Mouse (Mus musculus) limb, embryonic 15.5 days (tissue): ENCODE data around the gene Hccs. TPM values are rescaled to one million over a fixed set of nuclear protein-coding genes. Genes with fewer than 3 reads are reported as not detected.
A peak's percentile ranks its signal among the peaks of the same experiment; 100 is the strongest.
"Not testable (repeated sequence)": the region's sequence is repeated elsewhere in the genome, so short reads cannot be mapped to it uniquely, and the experiment has no call there.

Source experiments
- ATAC-seq: fragments of 200-750 bp; cut with Nextera tagmentation; 2 replicates; pipeline ENCODE4 v1.8.0; 2017; ENCODE audit warnings: low read depth, moderate TSS enrichment; ENCODE audit not compliant: insufficient number of reproducible peaks, low FRiP score, low TSS enrichment
- H3K27ac ChIP-seq: fragments of 300-500 bp; sonication (generic); 2 replicates; pipeline ENCODE4 v1.5.1; 2015; ENCODE audit warnings: moderate library complexity, mild to moderate bottlenecking, inconsistent platforms
- H3K27me3 ChIP-seq: fragments of 300-500 bp; sonication (generic); 2 replicates; pipeline ENCODE4 v1.6.1; 2015; ENCODE audit warnings: inconsistent platforms
- H3K36me3 ChIP-seq: fragments of 300-500 bp; sonication (generic); 2 replicates; pipeline ENCODE4 v1.6.1; 2015; ENCODE audit warnings: inconsistent platforms
- H3K4me1 ChIP-seq: fragments of 300-500 bp; sonication (generic); 2 replicates; pipeline ENCODE4 v1.6.1; 2015; ENCODE audit warnings: inconsistent platforms
- H3K4me2 ChIP-seq: fragments of 300-500 bp; sonication (generic); 2 replicates; pipeline ENCODE4 v1.6.1; 2015; ENCODE audit warnings: mild to moderate bottlenecking, inconsistent platforms
- H3K4me3 ChIP-seq: fragments of 300-500 bp; sonication (generic); 2 replicates; pipeline ENCODE4 v1.5.1; 2015; ENCODE audit warnings: mild to moderate bottlenecking, inconsistent platforms
- H3K9ac ChIP-seq: fragments of 300-500 bp; sonication (generic); 2 replicates; pipeline ENCODE4 v1.6.1; 2015; ENCODE audit warnings: inconsistent platforms
- H3K9me3 ChIP-seq: fragments of 300-500 bp; sonication (generic); 2 replicates; pipeline ENCODE4 v1.6.1; 2016; ENCODE audit warnings: inconsistent platforms
- WGBS: fragments of 180-500 bp; shearing (Covaris S2); methylation state at CpG from one replicate; pipeline ENCODE4 v1.1.7; 2015; 5-methylcytosine and 5-hydroxymethylcytosine counted together
- polyA plus RNA-seq: library from polyadenylated mRNA; unstranded; fragments of >200 nt; fragmentation: Nextera tagmentation; extraction: Ambion mirVana; gene quantifications from 2 replicates; pipeline ENCODE4 v1.2.1, GENCODE M21; 2015

Gene Hccs
- 29.7 and 30.3 TPM in 2 replicates for polyA plus RNA-seq

- peak; percentile 99 for ATAC-seq
- Histone ChIP-seq H3K27ac (peak within 1 kb of the TSS; percentile 87), H3K4me1 (no peaks in the 10 kb centered on the region), H3K36me3 (no peaks in the 10 kb centered on the region), H3K27me3 (no peaks in the 10 kb centered on the region), H3K9ac (peak within 1 kb of the TSS; percentile 51), H3K4me2 (peak within 1 kb of the TSS; percentile 45), H3K4me3 (peak within 1 kb of the TSS; percentile 59), H3K9me3 (no peaks in the 10 kb centered on the region)
- WGBS: 30% methylated on average over 94 of the region's 97 CpGs
These were observed at the start of gene Hccs for GRCm38 (mm10) chrX:169319945-169320667. Gene Hccs, minus strand, starts transcription at chrX:169320372.

DNA sequence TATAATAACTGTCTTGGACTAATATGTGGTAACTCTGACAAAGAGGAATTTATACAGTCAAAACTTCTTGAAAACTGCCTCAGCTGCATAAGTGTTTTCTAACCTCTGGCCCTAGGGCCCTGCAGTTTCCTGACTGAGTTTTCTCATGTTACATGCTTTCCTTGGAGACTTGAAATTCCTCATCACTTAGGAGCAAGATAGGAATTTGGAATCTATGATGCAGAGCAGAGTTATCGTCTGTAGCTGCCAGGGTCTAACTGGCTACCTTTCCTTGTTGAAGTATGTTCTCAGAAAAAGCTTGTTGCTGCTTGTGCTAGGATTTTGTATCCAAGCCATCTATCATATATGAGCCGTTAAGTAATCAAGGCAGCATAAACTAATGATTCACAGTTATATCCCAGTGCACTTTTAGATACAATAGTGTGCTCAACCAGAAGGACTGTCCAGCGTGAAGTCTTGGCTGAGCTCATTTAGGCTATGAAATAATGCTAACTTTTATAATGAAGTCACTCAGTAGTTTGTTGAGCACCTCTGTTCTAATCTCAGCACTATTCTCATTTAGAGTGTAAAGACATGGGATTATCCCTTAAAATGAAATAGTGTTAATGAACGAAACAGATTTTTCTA, 37.1 kb upstream of the Hccs start:
- Histone ChIP-seq H3K4me1 (no peaks in the 10 kb centered on the region), H3K9me3 (no peaks in the 10 kb centered on the region), H3K9ac (no peak overlapping the region), H3K4me3 (no peak overlapping the region), H3K27me3 (no peaks in the 10 kb centered on the region; the same call in 1 of the 2 replicates), H3K36me3 (no peaks in the 10 kb centered on the region), H3K27ac (no peak overlapping the region), H3K4me2 (no peak overlapping the region)
- WGBS: 73% methylated on average over 4 of the region's 4 CpGs
- no peak for ATAC-seq

GRCm38 (mm10) chrX:169338213-169338612, 18.0 kb upstream of the Hccs start:
- no peaks in the 10 kb centered on the region for H3K36me3 ChIP-seq
- H3K27ac ChIP-seq: no peak overlapping the region
- H3K9ac ChIP-seq: no peak overlapping the region
- H3K4me2 ChIP-seq: no peak overlapping the region
- H3K27me3 ChIP-seq: no peaks in the 10 kb centered on the region
- H3K9me3 ChIP-seq: no peaks in the 10 kb centered on the region
- no peak overlapping the region for H3K4me3 ChIP-seq
- no peaks in the 10 kb centered on the region for H3K4me1 ChIP-seq
- ATAC-seq: no peak
- 57% methylated on average over 3 of the region's 3 CpGs for WGBS

GRCm38 (mm10) chrX:169337559-169337958, 17.4 kb upstream of the Hccs start:
- no peaks in the 10 kb centered on the region for H3K4me1 ChIP-seq
- H3K4me3 ChIP-seq: no peak overlapping the region
- no peaks in the 10 kb centered on the region for H3K36me3 ChIP-seq
- no peaks in the 10 kb centered on the region for H3K27me3 ChIP-seq
- no peak overlapping the region for H3K27ac ChIP-seq
- no peak overlapping the region for H3K4me2 ChIP-seq
- no peak overlapping the region for H3K9ac ChIP-seq
- H3K9me3 ChIP-seq: no peaks in the 10 kb centered on the region
- ATAC-seq: no peak

DNA sequence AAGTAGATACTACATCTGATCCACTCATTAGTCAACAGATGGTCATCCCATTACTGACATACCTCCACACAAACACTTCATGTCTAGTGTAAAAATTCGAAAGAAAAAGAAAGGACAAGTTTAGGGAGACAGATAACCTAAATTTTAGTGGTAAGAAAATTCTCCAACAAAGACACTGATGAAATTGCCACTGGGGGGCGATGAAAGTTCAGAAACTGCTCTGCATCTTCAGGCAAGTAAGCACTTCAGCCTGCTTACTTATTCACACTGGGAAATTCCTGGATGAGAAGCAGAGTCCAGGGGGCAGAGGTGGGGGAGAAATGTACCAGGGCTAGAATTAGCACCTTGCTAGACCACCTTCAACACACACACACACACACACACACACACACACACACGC, 12.1 kb upstream of the Hccs start:
- WGBS: 32% methylated on average over 3 of the region's 3 CpGs
- H3K27me3 ChIP-seq: no peaks in the 10 kb centered on the region

GRCm38 (mm10) chrX:169325929-169326595, 5.9 kb upstream of the Hccs start:
- no peak overlapping the region for H3K9ac ChIP-seq
- ATAC-seq: no peak
- H3K4me3 ChIP-seq: no peak overlapping the region
- H3K4me2 ChIP-seq: no peak overlapping the region
- H3K9me3 ChIP-seq: no peaks in the 10 kb centered on the region
- WGBS: 71% methylated on average over 3 of the region's 3 CpGs
- H3K27ac ChIP-seq: no peak overlapping the region
- no peaks in the 10 kb centered on the region for H3K36me3 ChIP-seq
- no peaks in the 10 kb centered on the region for H3K27me3 ChIP-seq
- H3K4me1 ChIP-seq: no peaks in the 10 kb centered on the region

More for the DNA sequence above, 12.1 kb upstream of the Hccs start:
- Histone ChIP-seq H3K9ac (no peak overlapping the region), H3K9me3 (no peaks in the 10 kb centered on the region), H3K4me1 (no peaks in the 10 kb centered on the region), H3K36me3 (no peaks in the 10 kb centered on the region), H3K4me3 (no peak overlapping the region), H3K4me2 (no peak overlapping the region), H3K27ac (no peak overlapping the region)
- no peak for ATAC-seq

DNA sequence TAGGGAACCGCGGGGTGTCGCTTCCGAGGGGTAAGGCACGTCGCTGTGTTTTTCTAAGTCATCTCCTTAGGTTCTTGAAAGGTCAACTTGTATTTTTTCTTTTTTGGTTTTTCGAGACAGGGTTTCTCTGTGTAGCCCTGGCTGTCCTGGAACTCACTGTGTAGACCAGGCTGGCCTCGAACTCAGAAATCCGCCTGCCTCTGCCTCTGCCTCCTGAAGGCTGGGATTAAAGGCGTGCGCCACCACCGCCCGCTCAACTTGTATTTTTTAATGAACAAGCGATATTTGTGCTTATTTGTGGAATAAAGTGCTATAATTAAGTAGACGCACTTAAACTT, 465 bp upstream of the Hccs start:
- not testable (repeated sequence) for H3K27ac ChIP-seq, H3K27me3 ChIP-seq, ATAC-seq, H3K36me3 ChIP-seq, H3K4me1 ChIP-seq, H3K9me3 ChIP-seq, H3K9ac ChIP-seq
- 34% methylated on average over 15 of the region's 15 CpGs for WGBS
- Histone ChIP-seq H3K4me2 (peak overlapping the region; percentile 34), H3K4me3 (peak overlapping the region; percentile 59)

GRCm38 (mm10) chrX:169319066-169319760, 959 bp downstream of the Hccs start:
- Histone ChIP-seq H3K4me3 (peak overlapping the region; percentile 59), H3K36me3 (no peaks in the 10 kb centered on the region), H3K9ac (peak overlapping the region; percentile 51; the same call in 1 of the 2 replicates), H3K27me3 (no peaks in the 10 kb centered on the region), H3K9me3 (no peaks in the 10 kb centered on the region), H3K4me2 (peak overlapping the region; percentile 45), H3K27ac (no peak overlapping the region), H3K4me1 (no peaks in the 10 kb centered on the region)
- no peak for ATAC-seq
- WGBS: 53% methylated on average over 12 of the region's 12 CpGs

GRCm38 (mm10) chrX:169308559-169308958, 11.6 kb downstream of the Hccs start:
- Histone ChIP-seq H3K9ac (no peak overlapping the region), H3K4me2 (no peak overlapping the region), H3K4me3 (no peak overlapping the region), H3K27me3 (0 out of 2 replicates have a peak, but pooled peaks cover 4% of the 10 kb centered on the region), H3K9me3 (no peaks in the 10 kb centered on the region), H3K4me1 (no peaks in the 10 kb centered on the region), H3K36me3 (no peaks in the 10 kb centered on the region), H3K27ac (no peak overlapping the region)
- ATAC-seq: no peak
- 83% methylated on average over 3 of the region's 3 CpGs for WGBS

GRCm38 (mm10) chrX:169303945-169304344, 16.2 kb downstream of the Hccs start:
- no peak overlapping the region for H3K4me3 ChIP-seq
- no peak overlapping the region for H3K9ac ChIP-seq
- H3K4me2 ChIP-seq: no peak overlapping the region
- no peaks in the 10 kb centered on the region for H3K4me1 ChIP-seq
- H3K27ac ChIP-seq: no peak overlapping the region
- ATAC-seq: no peak
- WGBS: 37% methylated on average over 3 of the region's 3 CpGs
- no peaks in the 10 kb centered on the region for H3K36me3 ChIP-seq
- H3K27me3 ChIP-seq: peaks cover 2% of the 10 kb centered on the region; the same call in 1 of the 2 replicates
- H3K9me3 ChIP-seq: no peaks in the 10 kb centered on the region

GRCm38 (mm10) chrX:169302271-169303045, 17.7 kb downstream of the Hccs start:
- H3K4me1 ChIP-seq: no peaks in the 10 kb centered on the region
- WGBS: 59% methylated on average over 26 of the region's 26 CpGs
- H3K36me3 ChIP-seq: no peaks in the 10 kb centered on the region

More at GRCm38 (mm10) chrX:169302271-169303045, 17.7 kb downstream of the Hccs start:
- Histone ChIP-seq H3K27ac (no peak overlapping the region), H3K4me3 (no peak overlapping the region), H3K4me2 (no peak overlapping the region), H3K27me3 (peaks cover 2% of the 10 kb centered on the region; the same call in 1 of the 2 replicates), H3K9ac (no peak overlapping the region), H3K9me3 (no peaks in the 10 kb centered on the region)
- ATAC-seq: no peak
